Mouse (Mus musculus): ENCODE results near the gene 4933415A04Rik. TPM values are rescaled to one million over a fixed set of nuclear protein-coding genes. Genes with fewer than 3 reads are reported as not detected.
A peak's percentile ranks its signal among the peaks of the same experiment; 100 is the strongest.

The 4933415A04Rik gene
- polyA plus RNA-seq, 1 experiment from 2014 or later = 4.2 TPM

DNA sequence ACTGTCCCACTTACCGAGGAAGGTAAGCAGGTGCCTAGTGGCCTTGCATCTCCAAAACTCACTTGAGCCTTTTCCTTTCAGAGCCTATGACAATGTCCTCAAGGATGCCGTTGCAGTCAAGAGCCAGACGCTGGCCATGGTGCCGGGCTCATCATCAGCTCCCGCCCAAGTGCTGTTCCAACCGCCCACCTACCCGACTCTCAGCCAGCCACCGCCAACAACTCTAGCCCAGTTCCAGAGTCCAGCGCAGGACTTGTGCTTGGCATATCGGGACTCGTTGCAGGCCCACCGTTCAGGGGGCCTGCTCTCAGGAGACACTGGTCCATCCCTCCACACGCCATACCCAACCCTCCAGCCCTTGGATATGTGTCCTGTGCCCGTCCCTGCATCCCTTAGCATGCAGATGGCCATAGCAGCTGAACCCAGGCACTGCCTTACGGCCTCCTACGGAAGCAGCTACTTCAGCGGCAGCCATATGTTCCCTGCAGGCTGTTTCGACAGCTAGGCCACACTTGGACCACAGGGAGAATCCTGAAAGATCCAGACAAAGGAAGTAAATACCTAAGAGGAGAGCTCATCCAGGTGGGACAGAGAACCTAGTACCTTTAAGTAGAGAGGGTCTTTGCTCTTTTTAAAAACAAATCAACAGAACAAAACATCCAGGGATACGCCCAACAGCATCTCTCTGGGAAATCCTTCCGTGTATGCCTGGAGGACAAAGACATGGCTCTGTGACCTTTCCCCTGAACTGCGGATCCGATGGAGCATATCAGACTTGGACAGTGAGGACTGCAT, 1.4 kb upstream of the 4933415A04Rik start:
- H3K27ac ChIP-seq = no peak overlapping the region
- H3K4me3 ChIP-seq = no peak overlapping the region
- ATAC-seq (replicated peaks) = no peak
- no peak overlapping the region for H3K4me2 ChIP-seq
- 86% methylated on average over 22 of the region's 22 CpGs for WGBS
- no peaks in the 10 kb centered on the region for H3K4me1 ChIP-seq
- peaks cover 4% of the 10 kb centered on the region for H3K36me3 ChIP-seq (replicated peaks)
- no peaks in the 10 kb centered on the region for H3K27me3 ChIP-seq (replicated peaks)
- no peaks in the 10 kb centered on the region for H3K9me3 ChIP-seq
- H3K9ac ChIP-seq = no peak overlapping the region

- Histone ChIP-seq H3K27ac (no peak overlapping the region), H3K4me1 (no peaks in the 10 kb centered on the region), H3K9ac (no peak overlapping the region), H3K36me3 (replicated peaks) (peaks cover 4% of the 10 kb centered on the region; the same call in 1 of the 2 replicates), H3K9me3 (no peaks in the 10 kb centered on the region), H3K27me3 (replicated peaks) (no peaks in the 10 kb centered on the region), H3K4me2 (no peak overlapping the region), H3K4me3 (no peak overlapping the region)
- 0 out of 2 replicates have a peak, but pooled peaks have one; percentile 14 for ATAC-seq (replicated peaks)
- WGBS = 64% methylated on average over 6 of the region's 6 CpGs
Measured at GRCm38 (mm10) chr11:43589530-43590072, 2.8 kb downstream of the 4933415A04Rik start.

DNA sequence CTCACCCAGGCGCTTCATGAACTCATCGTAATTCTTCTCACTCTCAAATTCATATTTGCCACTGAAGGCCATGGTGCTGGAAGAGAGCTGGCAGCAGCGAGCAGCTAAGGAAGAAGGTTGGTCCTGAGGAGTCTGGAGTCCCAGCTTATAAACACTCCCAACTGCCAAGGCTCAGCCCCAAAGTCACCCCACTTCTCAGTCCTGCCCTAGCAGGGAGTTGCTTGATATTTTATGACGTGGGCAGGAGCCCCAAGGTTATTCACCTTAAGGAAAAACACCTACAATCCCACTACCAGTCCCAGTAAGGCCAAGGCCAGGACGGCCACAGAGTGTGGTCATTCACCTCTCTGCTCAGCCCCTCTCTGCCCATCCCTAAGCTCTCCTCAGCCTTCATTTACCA, 14.6 kb downstream of the 4933415A04Rik start, which contains the start of gene Fabp6:
Fabp6 (minus strand) TSS at position 101 of the 400 bp plus-strand sequence.
- H3K4me3 ChIP-seq = no peak within 1 kb of the TSS
- no peak for ATAC-seq (replicated peaks)
- H3K9ac ChIP-seq = no peak within 1 kb of the TSS
- H3K36me3 ChIP-seq (replicated peaks) = no peaks in the 10 kb centered on the region
- no peaks in the 10 kb centered on the region for H3K4me1 ChIP-seq
- H3K27ac ChIP-seq = no peak within 1 kb of the TSS
- H3K27me3 ChIP-seq (replicated peaks) = no peaks in the 10 kb centered on the region
- no peaks in the 10 kb centered on the region for H3K9me3 ChIP-seq
- H3K4me2 ChIP-seq = no peak within 1 kb of the TSS
- WGBS = 90% methylated on average over 5 of the region's 5 CpGs

DNA sequence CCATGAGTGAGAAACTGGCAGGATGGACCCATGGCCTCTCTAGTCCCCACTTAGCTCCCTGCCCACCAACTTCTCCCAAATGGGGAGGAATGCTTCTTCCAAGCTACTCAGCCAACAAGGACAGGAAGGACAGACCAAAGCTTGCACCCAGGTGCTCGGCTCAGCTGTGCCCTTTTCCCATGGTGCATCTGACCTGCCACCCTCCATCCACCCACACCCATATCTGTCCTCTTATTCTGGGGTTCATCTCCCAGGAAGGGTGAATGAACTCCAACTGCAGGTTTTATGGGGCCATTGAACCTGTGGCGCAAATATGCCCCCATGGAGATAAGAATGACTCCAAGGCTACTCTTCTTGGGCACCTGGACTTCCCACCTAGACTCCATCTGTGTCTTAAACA, 17.4 kb downstream of the 4933415A04Rik start:
- H3K9ac ChIP-seq = no peak overlapping the region
- H3K9me3 ChIP-seq = no peaks in the 10 kb centered on the region
- 88% methylated on average over 2 of the region's 2 CpGs for WGBS
- no peak overlapping the region for H3K4me2 ChIP-seq
- H3K27me3 ChIP-seq (replicated peaks) = no peaks in the 10 kb centered on the region
- no peaks in the 10 kb centered on the region for H3K36me3 ChIP-seq (replicated peaks)
- no peak for ATAC-seq (replicated peaks)
- no peaks in the 10 kb centered on the region for H3K4me1 ChIP-seq
- H3K27ac ChIP-seq = no peak overlapping the region
- H3K4me3 ChIP-seq = no peak overlapping the region

DNA sequence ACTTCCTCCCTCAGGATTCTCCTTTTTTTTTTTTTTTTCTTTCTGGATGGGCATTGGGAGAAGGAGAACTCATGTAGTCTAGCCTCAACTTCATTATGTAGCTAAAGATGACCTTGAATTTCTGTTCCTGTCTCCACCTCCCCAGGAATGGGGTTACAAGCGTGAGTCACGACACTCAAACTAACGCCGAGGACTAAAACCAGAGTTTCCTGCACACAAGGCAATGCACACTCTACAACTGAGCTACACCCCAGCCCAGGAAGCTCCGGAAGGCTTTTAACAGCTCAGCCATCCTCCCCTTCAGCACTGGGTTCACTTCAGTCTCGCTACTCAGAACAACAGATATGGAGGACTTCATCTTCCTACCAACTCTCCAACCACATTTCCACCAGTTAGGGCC, 18.1 kb downstream of the 4933415A04Rik start:
- Histone ChIP-seq H3K27ac (no peak overlapping the region), H3K4me2 (no peak overlapping the region), H3K27me3 (replicated peaks) (no peaks in the 10 kb centered on the region), H3K9ac (no peak overlapping the region), H3K9me3 (no peaks in the 10 kb centered on the region), H3K4me3 (no peak overlapping the region), H3K4me1 (no peaks in the 10 kb centered on the region), H3K36me3 (replicated peaks) (no peaks in the 10 kb centered on the region)
- ATAC-seq (replicated peaks) = no peak
- 95% methylated on average over 6 of the region's 6 CpGs for WGBS

DNA sequence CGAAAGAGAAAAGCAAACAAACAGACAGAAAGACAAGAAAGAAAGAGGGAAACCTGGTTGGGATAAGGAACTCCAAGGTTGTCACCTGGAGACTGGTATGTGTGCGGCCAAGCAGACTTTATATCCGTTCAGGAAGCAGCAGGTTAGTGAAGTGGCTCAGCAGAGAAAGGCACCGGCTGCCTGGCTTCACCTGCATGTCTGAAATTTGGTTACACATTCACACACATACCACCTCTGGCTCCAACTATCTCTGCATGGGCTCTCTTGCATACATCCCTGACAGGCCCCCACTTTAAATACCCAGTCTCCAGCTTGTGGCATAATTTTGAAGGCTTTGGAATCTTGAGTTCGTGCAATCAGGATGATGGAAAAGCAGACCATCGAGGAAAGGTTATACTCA, 19.0 kb downstream of the 4933415A04Rik start:
- H3K27me3 ChIP-seq (replicated peaks) = no peaks in the 10 kb centered on the region
- H3K36me3 ChIP-seq (replicated peaks) = no peaks in the 10 kb centered on the region
- H3K4me3 ChIP-seq = no peak overlapping the region
- WGBS = 87% methylated on average over 6 of the region's 6 CpGs
- H3K9me3 ChIP-seq = no peaks in the 10 kb centered on the region
- H3K4me1 ChIP-seq = no peaks in the 10 kb centered on the region
- no peak overlapping the region for H3K9ac ChIP-seq
- no peak overlapping the region for H3K27ac ChIP-seq
- no peak overlapping the region for H3K4me2 ChIP-seq
- no peak for ATAC-seq (replicated peaks)

- Histone ChIP-seq H3K4me2 (no peak overlapping the region), H3K4me1 (peaks cover 5% of the 10 kb centered on the region; the same call in 1 of the 2 replicates), H3K27me3 (replicated peaks) (no peaks in the 10 kb centered on the region), H3K9ac (no peak overlapping the region), H3K27ac (peak overlapping the region; percentile 45; the same call in 1 of the 2 replicates), H3K9me3 (no peaks in the 10 kb centered on the region), H3K4me3 (no peak overlapping the region), H3K36me3 (replicated peaks) (no peaks in the 10 kb centered on the region)
- no peak for ATAC-seq (replicated peaks)
- WGBS = 42% methylated on average over 3 of the region's 3 CpGs
Measured at GRCm38 (mm10) chr11:43608440-43608839, 21.6 kb downstream of the 4933415A04Rik start.

DNA sequence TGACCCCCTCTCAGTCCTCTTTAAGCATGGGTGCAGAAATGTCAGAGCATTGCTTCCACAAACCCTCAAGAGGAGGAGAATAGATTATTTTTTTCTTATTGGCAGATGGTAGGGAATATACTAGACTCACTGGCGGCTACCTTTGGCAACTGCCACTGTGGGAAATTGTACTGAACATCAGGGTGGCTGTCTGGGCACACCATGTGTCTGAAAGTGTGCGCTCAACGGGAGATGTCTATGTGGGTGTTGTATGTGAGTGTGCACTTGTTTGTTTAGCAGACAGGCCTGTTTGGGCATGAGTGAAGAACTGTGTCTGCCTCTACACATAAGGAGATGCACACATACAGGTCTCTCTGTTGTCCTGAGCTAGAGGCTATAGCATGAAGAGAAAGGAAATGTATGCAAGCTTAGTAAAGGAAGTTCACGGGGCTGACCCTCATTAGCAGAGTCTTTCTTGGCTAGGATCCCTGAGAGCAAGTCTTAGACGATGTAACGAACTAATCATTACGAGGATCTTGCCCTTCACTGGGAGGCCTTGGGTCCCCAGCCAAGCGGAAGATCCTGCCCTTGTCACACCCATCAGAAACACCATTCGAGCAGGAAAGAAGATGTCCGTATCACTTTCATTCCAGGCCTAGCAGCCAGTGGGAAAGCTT, 23.3 kb downstream of the 4933415A04Rik start:
- Histone ChIP-seq H3K9me3 (no peaks in the 10 kb centered on the region), H3K4me3 (no peak overlapping the region), H3K9ac (no peak overlapping the region), H3K27ac (no peak overlapping the region), H3K4me2 (no peak overlapping the region), H3K36me3 (replicated peaks) (no peaks in the 10 kb centered on the region), H3K27me3 (replicated peaks) (no peaks in the 10 kb centered on the region), H3K4me1 (peaks cover 5% of the 10 kb centered on the region; the same call in 1 of the 2 replicates)
- ATAC-seq (replicated peaks) = no peak
- 78% methylated on average over 10 of the region's 10 CpGs for WGBS

- no peak for ATAC-seq (replicated peaks)
- Histone ChIP-seq H3K9me3 (no peaks in the 10 kb centered on the region), H3K27me3 (replicated peaks) (no peaks in the 10 kb centered on the region), H3K9ac (no peak overlapping the region), H3K27ac (no peak overlapping the region), H3K36me3 (replicated peaks) (no peaks in the 10 kb centered on the region), H3K4me2 (no peak overlapping the region), H3K4me3 (no peak overlapping the region), H3K4me1 (peaks cover 5% of the 10 kb centered on the region; the same call in 1 of the 2 replicates)
- 86% methylated on average over 5 of the region's 5 CpGs for WGBS
Measured at GRCm38 (mm10) chr11:43610662-43611033, 23.8 kb downstream of the 4933415A04Rik start.

GRCm38 (mm10) chr11:43612834-43613488, 26.1 kb downstream of the 4933415A04Rik start:
- peak; percentile 78 for ATAC-seq (replicated peaks)
- Histone ChIP-seq H3K27ac (peak overlapping the region; percentile 63), H3K4me1 (peaks cover 10% of the 10 kb centered on the region), H3K4me2 (no peak overlapping the region), H3K9ac (no peak overlapping the region), H3K27me3 (replicated peaks) (no peaks in the 10 kb centered on the region), H3K9me3 (no peaks in the 10 kb centered on the region), H3K4me3 (no peak overlapping the region), H3K36me3 (replicated peaks) (no peaks in the 10 kb centered on the region)
- 22% methylated on average over 12 of the region's 12 CpGs for WGBS

- Histone ChIP-seq H3K4me1 (peaks cover 14% of the 10 kb centered on the region), H3K9me3 (no peaks in the 10 kb centered on the region), H3K27me3 (replicated peaks) (no peaks in the 10 kb centered on the region), H3K36me3 (replicated peaks) (no peaks in the 10 kb centered on the region), H3K27ac (peak overlapping the region; percentile 22; the same call in 1 of the 2 replicates), H3K4me2 (no peak overlapping the region), H3K4me3 (no peak overlapping the region), H3K9ac (no peak overlapping the region)
- ATAC-seq (replicated peaks) = peak; percentile 42
- WGBS = 29% methylated on average over 5 of the region's 5 CpGs
Measured at GRCm38 (mm10) chr11:43617924-43618323, 31.1 kb downstream of the 4933415A04Rik start.

GRCm38 (mm10) chr11:43618403-43618802, 31.6 kb downstream of the 4933415A04Rik start:
- no peaks in the 10 kb centered on the region for H3K36me3 ChIP-seq (replicated peaks)
- H3K9ac ChIP-seq = no peak overlapping the region
- peaks cover 10% of the 10 kb centered on the region for H3K4me1 ChIP-seq
- H3K9me3 ChIP-seq = no peaks in the 10 kb centered on the region
- H3K27ac ChIP-seq = peak overlapping the region; percentile 22; the same call in 1 of the 2 replicates
- no peak overlapping the region for H3K4me3 ChIP-seq
- H3K4me2 ChIP-seq = no peak overlapping the region
- WGBS = 48% methylated on average over 7 of the region's 7 CpGs
- ATAC-seq (replicated peaks) = peak; percentile 28; the same call in 1 of the 2 replicates
- no peaks in the 10 kb centered on the region for H3K27me3 ChIP-seq (replicated peaks)
